Mouse (Mus musculus) subcutaneous adipose tissue, adult 2 months (tissue): ENCODE results near the gene Pcyt1a. TPM values are rescaled to one million over a fixed set of nuclear protein-coding genes. Genes with fewer than 3 reads are reported as not detected.

Source experiments
- polyA plus RNA-seq: library from polyadenylated mRNA; depleted of rRNA; stranded (reverse); fragments of >200 nt; gene quantifications from 2 replicates; pipeline ENCODE4 v1.2.3, GENCODE M21; 2012; ENCODE audit warnings: low replicate concordance; rRNA removed

Gene Pcyt1a
- 31.9 and 32.2 TPM in 2 replicates for polyA plus RNA-seq

GRCm38 (mm10) chr16:32430474-32431046 is at the start of gene Pcyt1a:
Pcyt1a (plus strand) TSS chr16:32430921.

GRCm38 (mm10) chr16:32400267-32400666 is 30.5 kb upstream of the Pcyt1a start, which contains the start of gene Tm4sf19:
Tm4sf19 (plus strand) TSS chr16:32400506.

GRCm38 (mm10) chr16:32419517-32420483 is 10.9 kb upstream of the Pcyt1a start, which contains the start of gene Tctex1d2:
Tctex1d2 (plus strand) TSS chr16:32419702.

GRCm38 (mm10) chr16:32487234-32488111 is 56.8 kb downstream of the Pcyt1a start, which contains the start of gene Slc51a:
Slc51a (minus strand) TSS chr16:32487879.

GRCm38 (mm10) chr16:32495965-32496364 is 65.2 kb downstream of the Pcyt1a start, which contains the start of gene Zdhhc19:
Zdhhc19 (plus strand) TSS chr16:32496265.

Other genes with a start within 250 kb of the Pcyt1a start
- gene Fbxo45, start 183.8 kb upstream of the Pcyt1a start, polyA plus RNA-seq = 6.7 and 7.8 TPM in 2 replicates
- gene Wdr53, start 183.7 kb upstream of the Pcyt1a start, polyA plus RNA-seq = 8.5 and 9.7 TPM in 2 replicates
- gene Smco1, start 159.5 kb upstream of the Pcyt1a start, polyA plus RNA-seq = 0.07 and 0.10 TPM in 2 replicates
- 6.8 and 15.6 TPM in 2 replicates for gene Rnf168, start 153.5 kb upstream of the Pcyt1a start, polyA plus RNA-seq
- 8.7 and 19.2 TPM in 2 replicates for gene Ubxn7, start 98.7 kb upstream of the Pcyt1a start, polyA plus RNA-seq
- gene Tm4sf19, start 30.4 kb upstream of the Pcyt1a start, polyA plus RNA-seq = 0.18 and 0.63 TPM in 2 replicates
- gene Tctex1d2, start 11.2 kb upstream of the Pcyt1a start, polyA plus RNA-seq = 4.9 and 9.3 TPM in 2 replicates
- gene Slc51a, start 57.0 kb downstream of the Pcyt1a start, polyA plus RNA-seq = 0.06 and 0.13 TPM in 2 replicates
- not detected in 2 replicates for gene Zdhhc19, start 65.3 kb downstream of the Pcyt1a start, polyA plus RNA-seq
- 6.7 and 7.1 TPM in 2 replicates for gene Tfrc, start 178.0 kb downstream of the Pcyt1a start, polyA plus RNA-seq
- gene Tnk2, start 213.0 kb downstream of the Pcyt1a start, polyA plus RNA-seq = 95.7 and 99.0 TPM in 2 replicates